Mouse (Mus musculus) cerebellum, adult 9-10 months (tissue): Measurements from ENCODE around the gene Ksr2.
A peak's percentile ranks its signal among the peaks of the same experiment; 100 is the strongest.
"Not testable (repeated sequence)": the region's sequence is repeated elsewhere in the genome, so short reads cannot be mapped to it uniquely, and the experiment has no call there.

Experiments
- DNase-seq: peaks from one replicate; pipeline ENCODE4 v3.0.0; 2022

The Ksr2 gene

GRCm38 (mm10) chr5:117409369-117409768 lies 4.4 kb upstream of the Ksr2 start:
- DNase-seq = no peak

- DNase-seq = no peak
Measured at GRCm38 (mm10) chr5:117414611-117415010, 811 bp downstream of the Ksr2 start.

GRCm38 (mm10) chr5:117415011-117415912 lies 1.5 kb downstream of the Ksr2 start:
- DNase-seq = peak; percentile 39

GRCm38 (mm10) chr5:117417442-117417841 lies 3.6 kb downstream of the Ksr2 start:
- DNase-seq = no peak

GRCm38 (mm10) chr5:117433501-117433900 lies 19.7 kb downstream of the Ksr2 start:
- DNase-seq = not testable (repeated sequence)

GRCm38 (mm10) chr5:117440261-117440660 lies 26.5 kb downstream of the Ksr2 start:
- DNase-seq = no peak

- no peak for DNase-seq
Measured at GRCm38 (mm10) chr5:117441242-117441842, 27.5 kb downstream of the Ksr2 start.

GRCm38 (mm10) chr5:117442157-117442765 lies 28.5 kb downstream of the Ksr2 start:
- no peak for DNase-seq

GRCm38 (mm10) chr5:117443141-117443540 lies 29.3 kb downstream of the Ksr2 start:
- DNase-seq = no peak

GRCm38 (mm10) chr5:117443902-117444301 lies 30.1 kb downstream of the Ksr2 start:
- no peak for DNase-seq

- no peak for DNase-seq
Measured at GRCm38 (mm10) chr5:117447698-117448097, 33.9 kb downstream of the Ksr2 start.

- DNase-seq = no peak
Measured at GRCm38 (mm10) chr5:117452013-117452412, 38.2 kb downstream of the Ksr2 start.

- no peak for DNase-seq
Measured at GRCm38 (mm10) chr5:117455546-117455945, 41.7 kb downstream of the Ksr2 start.

GRCm38 (mm10) chr5:117457121-117457520 lies 43.3 kb downstream of the Ksr2 start:
- DNase-seq = no peak

- no peak for DNase-seq
Measured at GRCm38 (mm10) chr5:117457583-117457982, 43.8 kb downstream of the Ksr2 start.

- no peak for DNase-seq
Measured at GRCm38 (mm10) chr5:117458899-117459298, 45.1 kb downstream of the Ksr2 start.

- DNase-seq = no peak
Measured at GRCm38 (mm10) chr5:117460261-117460660, 46.5 kb downstream of the Ksr2 start.

- no peak for DNase-seq
Measured at GRCm38 (mm10) chr5:117467052-117467451, 53.3 kb downstream of the Ksr2 start.

GRCm38 (mm10) chr5:117468961-117469360 lies 55.2 kb downstream of the Ksr2 start:
- DNase-seq = no peak

- no peak for DNase-seq
Measured at GRCm38 (mm10) chr5:117469572-117469971, 55.8 kb downstream of the Ksr2 start.

- DNase-seq = no peak
Measured at GRCm38 (mm10) chr5:117481162-117481561, 67.4 kb downstream of the Ksr2 start.

GRCm38 (mm10) chr5:117481586-117481985 lies 67.8 kb downstream of the Ksr2 start:
- no peak for DNase-seq

- DNase-seq = no peak
Measured at GRCm38 (mm10) chr5:117482013-117482412, 68.2 kb downstream of the Ksr2 start.

- DNase-seq = no peak
Measured at GRCm38 (mm10) chr5:117485411-117485810, 71.6 kb downstream of the Ksr2 start.
